Mouse (Mus musculus): Measurements from ENCODE around the gene E2f3. TPM values are rescaled to one million over a fixed set of nuclear protein-coding genes. Genes with fewer than 3 reads are reported as not detected.

E2f3 gene
- total RNA-seq, 2 experiments from 2014 or later = 25.5 to 25.6 TPM

DNA sequence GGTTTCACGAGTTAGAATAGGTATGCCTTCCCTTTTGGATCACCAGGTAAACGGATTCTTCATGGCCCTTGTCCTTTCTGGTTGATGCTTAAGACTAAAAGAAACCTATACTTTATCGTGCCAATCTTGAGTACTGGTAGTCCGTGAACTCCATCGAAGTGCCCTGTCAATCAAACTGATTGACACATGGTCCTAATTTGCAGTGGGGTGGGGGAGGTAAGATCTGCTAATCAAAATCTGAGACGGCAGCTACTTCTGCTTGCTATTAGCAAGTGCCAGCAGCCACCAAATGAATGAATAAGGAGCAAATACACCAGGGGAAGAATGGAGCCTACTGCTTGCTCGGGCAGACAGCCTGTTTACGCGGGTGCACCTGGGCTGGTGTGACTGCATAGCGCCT lies 72.3 kb downstream of the E2f3 start:
- no peak for DNase-seq

DNA sequence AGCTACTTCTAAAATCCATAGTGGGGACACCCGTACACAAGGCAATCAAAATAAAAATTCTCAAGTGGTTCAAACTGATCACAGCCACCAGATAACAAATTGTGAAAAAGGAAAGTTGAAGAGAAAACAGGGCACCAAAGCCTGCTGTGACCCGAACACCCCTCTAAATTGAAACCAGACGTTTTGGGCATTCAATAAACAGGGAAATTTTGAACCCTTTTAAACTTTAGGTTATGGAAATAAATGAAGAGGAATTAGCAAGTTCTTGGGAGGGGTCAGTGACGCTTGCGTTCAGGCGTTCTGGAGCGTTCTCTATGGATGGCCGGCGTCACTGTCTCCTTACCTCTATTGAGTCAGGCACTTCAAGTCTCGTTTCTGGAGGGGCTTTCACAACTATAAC lies 72.8 kb downstream of the E2f3 start:
- no peak for DNase-seq

- no peak for DNase-seq
Measured at GRCm38 (mm10) chr13:29912251-29912650, 73.6 kb downstream of the E2f3 start.

GRCm38 (mm10) chr13:29911141-29911540 lies 74.7 kb downstream of the E2f3 start:
- DNase-seq = no peak

- DNase-seq = no peak
Measured at GRCm38 (mm10) chr13:29908431-29908830, 77.4 kb downstream of the E2f3 start.

- DNase-seq = no peak
Measured at GRCm38 (mm10) chr13:29907995-29908394, 77.9 kb downstream of the E2f3 start.

DNA sequence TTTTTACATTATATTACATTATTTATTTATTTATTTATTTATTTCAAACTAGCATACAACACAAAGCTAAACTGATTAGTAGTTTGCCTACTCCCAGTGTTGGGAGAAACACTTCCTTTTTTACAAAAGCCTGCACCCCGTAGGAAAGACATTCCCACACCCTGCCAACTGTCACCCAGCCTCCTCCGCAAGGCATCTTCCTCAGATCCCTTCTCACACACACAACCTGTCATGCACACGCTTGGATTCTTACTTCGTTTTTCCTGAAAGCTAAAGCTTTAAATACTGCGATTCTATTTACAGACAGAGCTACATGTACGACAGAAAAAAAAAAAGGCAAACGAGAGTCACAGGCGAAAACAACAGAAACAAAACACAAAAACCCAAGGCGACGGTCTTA lies 79.1 kb downstream of the E2f3 start:
- no peak for DNase-seq

- DNase-seq = no peak
Measured at GRCm38 (mm10) chr13:29903341-29903740, 82.5 kb downstream of the E2f3 start.

- DNase-seq = no peak
Measured at GRCm38 (mm10) chr13:29902676-29903075, 83.2 kb downstream of the E2f3 start.

DNA sequence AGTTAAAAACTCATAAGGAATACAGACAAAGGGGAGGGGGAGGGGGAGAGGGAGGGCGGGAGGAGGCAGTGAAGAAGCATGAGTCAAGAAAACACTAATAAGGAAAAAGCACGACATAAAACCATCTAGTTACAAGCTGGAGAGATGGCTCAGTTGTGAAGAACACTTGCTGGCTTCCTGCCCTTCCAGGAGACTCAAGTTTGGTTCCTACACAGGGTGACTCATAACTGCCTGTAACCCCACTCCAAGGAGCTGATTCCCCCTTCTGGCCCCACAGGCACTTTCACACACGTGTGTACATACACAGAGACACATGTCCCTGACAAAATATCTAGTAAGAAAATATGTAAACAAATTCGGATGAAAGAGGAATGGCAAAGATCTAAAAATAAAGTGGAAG lies 84.2 kb downstream of the E2f3 start:
- no peak for DNase-seq

DNA sequence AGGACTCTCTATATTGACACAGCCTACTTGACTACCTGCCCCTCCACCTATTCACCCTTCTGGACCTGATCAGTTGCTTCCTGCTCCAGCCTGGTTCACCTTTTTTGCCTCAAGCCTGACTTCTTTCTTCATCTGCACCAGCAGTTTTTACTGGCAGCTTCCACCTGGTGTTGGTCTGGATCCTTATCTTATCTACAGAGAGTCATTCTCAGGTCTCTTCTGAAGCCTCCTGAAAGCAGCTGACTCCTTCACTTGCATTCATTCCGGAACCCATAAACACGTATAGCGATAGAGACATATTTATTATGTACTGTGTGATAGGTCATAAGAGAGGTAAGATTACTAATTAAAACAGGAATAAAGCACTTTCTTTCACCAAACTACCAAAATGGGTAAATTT lies 119.1 kb downstream of the E2f3 start:
- DNase-seq = no peak

GRCm38 (mm10) chr13:29864331-29864730 lies 121.5 kb downstream of the E2f3 start:
- DNase-seq = no peak

DNA sequence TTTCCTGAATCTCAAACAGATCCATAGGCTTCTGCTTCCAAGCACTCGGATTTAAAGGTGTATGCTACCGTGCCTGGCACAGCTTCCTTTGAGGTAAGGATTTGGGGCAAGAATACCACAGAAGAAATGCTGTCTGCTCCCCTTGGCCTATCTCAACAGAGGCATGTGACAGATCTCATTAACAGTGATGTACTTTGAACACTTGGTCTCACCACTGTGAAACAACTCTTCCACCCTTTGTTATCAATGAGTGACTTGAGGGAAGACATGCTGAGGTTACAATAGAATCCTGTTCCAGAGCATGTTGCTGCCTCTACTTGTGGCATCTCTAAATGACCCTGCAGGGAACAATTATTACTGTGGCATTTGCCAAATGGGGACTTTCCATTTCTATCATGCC lies 125.8 kb downstream of the E2f3 start:
- no peak for DNase-seq

DNA sequence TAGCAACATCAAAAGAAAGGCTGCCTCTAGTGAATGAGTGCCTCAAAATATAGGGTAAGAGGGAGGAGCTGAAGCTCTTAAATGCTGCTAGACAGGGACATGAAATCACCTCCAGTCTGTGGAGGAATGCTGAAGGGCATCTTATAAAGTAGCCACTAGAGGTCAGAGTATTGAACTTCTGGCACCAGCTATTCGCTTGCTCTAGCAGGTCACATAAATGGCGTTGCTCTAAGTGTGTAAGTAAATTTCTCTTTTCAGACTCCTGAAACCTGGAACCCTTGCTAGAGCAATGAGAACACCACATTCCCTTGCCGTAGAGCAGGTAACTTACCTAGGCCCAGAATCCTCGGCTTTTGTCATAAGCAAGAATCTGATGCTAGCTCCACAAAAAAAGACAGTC lies 128.4 kb downstream of the E2f3 start:
- DNase-seq = peak in 1 of 2 experiments; percentile 3

Other genes starting within 250 kb of the E2f3 start
- gene Cdkal1, start 130.4 kb downstream of the E2f3 start, total RNA-seq (2021) = 10 to 100 TPM; 22.7 to 29.0 TPM
- 1 to 10 TPM; 1.5 to 2.0 TPM for gene Mboat1, start 150.4 kb upstream of the E2f3 start, total RNA-seq (2021)

All from layer of hippocampus, postnatal 36 days (tissue).